Mouse (Mus musculus) cerebellum, adult 2 months (tissue): ENCODE measurements around the gene Irak2. TPM values are rescaled to one million over a fixed set of nuclear protein-coding genes. Genes with fewer than 3 reads are reported as not detected.

ENCODE experiments used
- DNase-seq, 2 experiments: peaks; one replicate each; pipeline ENCODE4 v3.0.0; 2021
- H3K27ac ChIP-seq: fragments of 200-500 bp; 2 replicates; pipeline ENCODE4 v1.5.1; 2012; ENCODE audit warnings: low read length, control low read depth, inconsistent platforms; ENCODE audit not compliant: insufficient read depth
- H3K27me3 ChIP-seq: fragments of 200-500 bp; 2 replicates; pipeline ENCODE4 v1.6.1; 2012; ENCODE audit warnings: inconsistent platforms, mild to moderate bottlenecking, low read length, moderate library complexity; ENCODE audit not compliant: control insufficient read depth, insufficient read depth
- H3K4me1 ChIP-seq: fragments of 200-500 bp; 2 replicates; pipeline ENCODE4 v1.6.1; 2011; ENCODE audit warnings: low read length; ENCODE audit not compliant: control insufficient read depth, insufficient read depth
- H3K4me3 ChIP-seq: fragments of 200-500 bp; replicated peaks from 2 replicates; pipeline ENCODE3; 2011; ENCODE audit warnings: mild to moderate bottlenecking, low read depth, low read length, control low read depth; ENCODE audit not compliant: insufficient read depth
- CTCF ChIP-seq: fragments of 200-500 bp; IDR thresholded peaks from 2 replicates; pipeline ENCODE4 v1.5.1; 2011; ENCODE audit warnings: low read depth, mild to moderate bottlenecking, control low read depth, low read length, moderate library complexity, borderline replicate concordance; ENCODE audit not compliant: insufficient read depth
- POLR2A ChIP-seq: fragments of 200-500 bp; IDR thresholded peaks from 2 replicates; pipeline ENCODE4 v1.6.1; 2011; ENCODE audit warnings: low read length, control low read depth, borderline replicate concordance; ENCODE audit not compliant: insufficient read depth
- WGBS: fragments of 180-500 bp; shearing (Covaris S2); methylation state at CpG from one replicate; pipeline ENCODE4 v1.1.7; 2018; 5-methylcytosine and 5-hydroxymethylcytosine counted together
- polyA plus RNA-seq: library from polyadenylated mRNA; depleted of rRNA; stranded (reverse); fragments of >200 nt; gene quantifications from 2 replicates; pipeline ENCODE4 v1.2.3, GENCODE M21; 2012

Gene Irak2
- polyA plus RNA-seq, 1 experiment = 19.5 TPM

GRCm38 (mm10) chr6:113615489-113615888, 22.8 kb upstream of the Irak2 start:
- TF ChIP-seq CTCF (no peak), POLR2A (no peak)
- WGBS = 95% methylated on average over 4 of the region's 4 CpGs
- Histone ChIP-seq H3K4me1 (no peaks in the 10 kb centered on the region; the same call in 1 of the 2 replicates), H3K4me3 (no peak overlapping the region), H3K27me3 (no peaks in the 10 kb centered on the region), H3K27ac (no peak overlapping the region)
- DNase-seq = no peak

- Histone ChIP-seq H3K27me3 (no peaks in the 10 kb centered on the region), H3K4me3 (peak overlapping the region; percentile 59), H3K4me1 (no peaks in the 10 kb centered on the region), H3K27ac (no peak overlapping the region)
- DNase-seq = no peak
- WGBS = 55% methylated on average over 5 of the region's 5 CpGs
- no peak for TF ChIP-seq POLR2A
- TF ChIP-seq CTCF = no peak
Measured at GRCm38 (mm10) chr6:113623386-113623785, 14.9 kb upstream of the Irak2 start.

- peak within 1 kb of the TSS; percentile 39 for H3K27ac ChIP-seq
- DNase-seq = peak; percentile 85
- peak within 1 kb of the TSS; percentile 70 for H3K4me3 ChIP-seq
- TF ChIP-seq POLR2A = 0 out of 2 replicates have a peak, but pooled peaks have one; percentile 31
- TF ChIP-seq CTCF = no peak
- no peaks in the 10 kb centered on the region for H3K27me3 ChIP-seq
- WGBS = 1% methylated on average over 76 of the region's 76 CpGs
- no peaks in the 10 kb centered on the region for H3K4me1 ChIP-seq
Measured at GRCm38 (mm10) chr6:113623941-113624751, 14.1 kb upstream of the Irak2 start, which contains the start of gene Vhl. Gene Vhl (plus strand): TSS chr6:113623959.

- peak; percentile 25 to 27 for DNase-seq
- Histone ChIP-seq H3K27ac (no peak overlapping the region), H3K27me3 (no peaks in the 10 kb centered on the region), H3K4me3 (no peak overlapping the region), H3K4me1 (no peaks in the 10 kb centered on the region)
- TF ChIP-seq CTCF (no peak), POLR2A (no peak)
- 52% methylated on average over 5 of the region's 5 CpGs for WGBS
Measured at GRCm38 (mm10) chr6:113624989-113625770, 13.1 kb upstream of the Irak2 start.

- Histone ChIP-seq H3K4me1 (no peaks in the 10 kb centered on the region), H3K4me3 (no peak overlapping the region), H3K27me3 (no peaks in the 10 kb centered on the region), H3K27ac (no peak overlapping the region)
- no peak for DNase-seq
- 76% methylated on average over 5 of the region's 5 CpGs for WGBS
- no peak for TF ChIP-seq POLR2A
- no peak for TF ChIP-seq CTCF
Measured at GRCm38 (mm10) chr6:113630322-113630721, 7.9 kb upstream of the Irak2 start.

- no peak for TF ChIP-seq CTCF
- H3K4me1 ChIP-seq = no peaks in the 10 kb centered on the region
- no peak for DNase-seq
- no peak overlapping the region for H3K27ac ChIP-seq
- H3K4me3 ChIP-seq = no peak overlapping the region
- H3K27me3 ChIP-seq = no peaks in the 10 kb centered on the region
- 95% methylated on average over 4 of the region's 4 CpGs for WGBS
Measured at GRCm38 (mm10) chr6:113632863-113633262, 5.4 kb upstream of the Irak2 start.

- 88% methylated on average over 4 of the region's 4 CpGs for WGBS
- Histone ChIP-seq H3K4me3 (no peak overlapping the region), H3K27me3 (no peaks in the 10 kb centered on the region), H3K27ac (no peak overlapping the region), H3K4me1 (no peaks in the 10 kb centered on the region)
- TF ChIP-seq CTCF (no peak), POLR2A (no peak)
- no peak for DNase-seq
Measured at GRCm38 (mm10) chr6:113639201-113639600, 934 bp downstream of the Irak2 start.
